Mouse (Mus musculus) cerebellum, adult 8-10 months (tissue): Measurements from ENCODE around the gene AC161166.1.
A peak's percentile ranks its signal among the peaks of the same experiment; 100 is the strongest.

Experiments used
- DNase-seq: peaks from one replicate; pipeline ENCODE4 v3.0.0; 2022

The AC161166.1 gene

GRCm38 (mm10) chr7:24512355-24512754, at the start of gene AC161166.1:
Gene AC161166.1, minus strand, starts transcription at chr7:24512455.
- DNase-seq: no peak

- no peak for DNase-seq
These were observed 49.2 kb upstream of the AC161166.1 start for GRCm38 (mm10) chr7:24561450-24561849.

DNA sequence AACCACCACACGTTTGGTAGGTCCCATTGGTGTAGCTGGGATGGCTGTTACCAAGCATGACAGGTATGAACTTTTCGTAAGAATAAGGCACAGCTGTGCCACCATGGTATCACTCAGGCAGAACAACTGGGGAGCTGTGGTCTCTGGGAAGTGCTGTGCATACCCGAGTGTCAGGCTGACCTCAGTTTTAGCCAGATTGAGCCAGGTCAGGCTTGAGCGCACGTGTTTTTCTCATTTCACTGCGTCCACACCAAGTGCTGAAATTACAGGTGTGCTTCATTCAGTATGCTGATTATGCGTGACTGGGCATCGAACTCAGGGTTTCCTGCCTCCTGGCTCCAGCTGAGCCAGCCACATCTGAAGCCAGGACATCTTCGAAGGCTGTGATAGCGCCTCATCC, 43.5 kb upstream of the AC161166.1 start:
- DNase-seq: no peak

- no peak for DNase-seq
These were observed 39.9 kb upstream of the AC161166.1 start for GRCm38 (mm10) chr7:24551985-24552759.

- DNase-seq: no peak
These were observed 35.3 kb upstream of the AC161166.1 start for GRCm38 (mm10) chr7:24547534-24548036.

DNA sequence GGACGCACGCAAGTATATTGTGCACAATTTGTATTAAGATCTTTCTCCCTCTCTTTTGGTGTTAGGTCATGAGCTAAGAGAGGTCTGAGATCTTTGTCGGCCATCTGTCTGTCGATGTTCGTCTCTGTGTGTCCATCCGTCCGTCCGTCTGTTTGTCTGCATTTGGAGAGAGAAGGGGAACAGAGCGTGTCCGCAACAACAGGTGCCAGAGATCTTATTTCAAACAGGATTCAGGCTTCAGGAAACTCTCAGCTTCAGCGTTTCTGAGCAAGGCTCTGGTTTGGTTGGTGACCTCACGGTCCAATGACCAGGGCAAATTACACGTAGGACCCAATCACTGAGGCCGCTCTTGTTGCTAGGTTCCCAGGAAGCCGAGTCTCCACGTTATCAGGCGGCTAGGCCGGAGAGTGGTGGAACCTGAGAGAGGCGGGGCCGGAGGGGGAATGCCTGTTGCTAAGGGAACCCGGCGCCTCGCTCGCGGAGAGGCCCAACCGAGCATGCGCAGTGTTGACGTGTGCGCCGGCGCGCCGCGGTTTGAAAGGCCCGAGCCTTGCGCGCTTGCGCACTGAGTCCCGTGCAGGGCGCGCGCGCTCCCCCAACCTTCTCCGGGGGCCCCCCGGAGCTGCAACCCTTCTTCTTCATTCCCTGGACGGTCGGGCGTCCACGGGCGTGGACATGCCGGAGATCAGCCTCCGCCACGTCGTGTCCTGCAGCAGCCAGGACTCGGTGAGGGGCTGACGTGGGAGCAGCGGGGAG, 34.6 kb upstream of the AC161166.1 start:
- DNase-seq: peak; percentile 99

DNA sequence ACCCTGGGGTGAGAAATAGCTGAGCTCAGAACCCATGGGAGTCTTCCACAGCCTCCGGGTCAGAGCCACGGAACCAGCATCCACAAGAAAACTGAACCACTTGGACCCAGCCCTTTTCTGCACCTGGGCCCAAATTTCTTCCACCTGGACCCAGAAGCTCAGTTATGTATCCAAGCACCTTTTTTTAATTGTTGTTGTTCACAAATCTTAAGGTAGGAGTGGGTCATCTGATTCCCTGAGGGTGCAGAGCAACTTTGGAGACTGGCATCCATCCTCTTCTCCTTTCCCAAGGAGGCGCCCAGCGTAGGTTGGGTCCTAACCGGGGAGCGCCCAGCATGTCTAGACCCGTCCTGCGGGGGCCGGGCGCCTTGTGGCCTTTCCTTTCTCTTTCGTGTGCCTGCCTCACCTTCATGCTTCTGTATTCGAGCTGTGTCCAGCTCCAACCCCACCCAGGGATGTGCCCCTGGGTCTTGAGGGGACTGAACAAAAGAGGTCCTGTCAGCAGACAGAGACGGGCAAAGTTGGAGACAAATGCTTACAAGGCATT, 33.9 kb upstream of the AC161166.1 start, which contains the start of the genes Pinlyp and Xrcc1:
Gene Pinlyp (minus strand): TSS at position 51 of the 547 bp plus-strand sequence.
Gene Xrcc1 (plus strand): TSS at position 222 of the 547 bp plus-strand sequence.
- DNase-seq: no peak

DNA sequence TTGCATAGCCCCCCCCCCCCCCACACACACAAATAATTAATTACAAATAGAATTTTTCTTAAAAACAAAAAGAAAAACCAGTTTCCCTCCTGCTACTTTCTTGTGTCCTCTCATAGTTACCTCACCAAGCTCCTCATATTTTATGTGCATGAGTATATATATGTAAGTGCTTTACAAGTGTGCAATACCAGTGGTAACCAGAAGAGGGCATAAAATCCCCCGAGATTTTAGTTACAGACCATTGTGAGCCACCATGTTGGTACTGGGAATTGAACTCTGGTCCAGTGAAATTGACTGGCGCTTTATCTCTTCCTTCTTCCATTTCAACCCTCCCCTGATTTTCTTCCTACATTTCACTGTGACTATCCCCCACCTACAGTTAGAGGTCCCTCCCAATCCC, 32.3 kb upstream of the AC161166.1 start:
- DNase-seq: no peak

- no peak for DNase-seq
These were observed 27.4 kb upstream of the AC161166.1 start for GRCm38 (mm10) chr7:24539686-24540085.

DNA sequence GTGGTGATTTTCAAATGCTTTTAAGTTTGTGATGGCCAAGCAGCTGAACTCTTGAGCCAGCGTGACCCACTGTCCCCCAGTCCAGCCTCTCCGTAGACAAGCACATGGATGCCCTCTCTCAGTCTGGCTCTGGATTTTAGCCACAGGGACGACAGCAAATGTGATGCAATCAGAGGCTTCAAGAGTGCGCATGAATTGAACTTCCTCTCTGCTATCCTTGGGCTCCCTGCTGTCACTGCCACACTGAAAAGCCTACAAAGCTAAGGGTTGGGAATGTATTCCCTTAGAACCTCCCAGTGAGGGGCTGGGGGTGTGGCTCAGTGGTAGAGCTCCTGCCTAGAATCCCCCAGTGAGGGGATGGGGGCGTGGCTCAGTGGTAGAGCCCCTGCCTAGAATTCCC, 26.4 kb upstream of the AC161166.1 start:
- DNase-seq: no peak

GRCm38 (mm10) chr7:24538154-24538553, 25.9 kb upstream of the AC161166.1 start:
- no peak for DNase-seq

GRCm38 (mm10) chr7:24537591-24537990, 25.3 kb upstream of the AC161166.1 start:
- DNase-seq: peak; percentile 70

DNA sequence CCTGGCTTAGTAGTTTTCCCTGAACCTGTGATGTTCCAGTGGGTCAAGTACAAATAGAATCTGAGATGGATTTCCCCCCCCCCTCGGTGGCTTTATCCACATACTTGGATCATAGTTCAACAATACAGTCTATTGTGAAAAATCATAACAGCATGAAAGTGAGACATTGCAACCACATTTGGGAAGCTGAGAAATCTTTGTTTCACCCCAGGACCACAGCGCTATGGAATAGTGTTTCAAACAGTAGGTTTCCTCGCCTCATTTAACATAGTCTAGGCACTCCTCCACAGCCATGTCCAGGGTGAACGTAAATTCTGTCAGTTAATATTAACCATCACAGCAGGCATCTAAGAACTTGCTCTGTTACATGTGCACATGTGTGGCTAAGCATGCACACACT, 24.8 kb upstream of the AC161166.1 start:
- no peak for DNase-seq

GRCm38 (mm10) chr7:24534301-24534700, 22.0 kb upstream of the AC161166.1 start:
- no peak for DNase-seq

GRCm38 (mm10) chr7:24533806-24534205, 21.6 kb upstream of the AC161166.1 start:
- DNase-seq: no peak

DNA sequence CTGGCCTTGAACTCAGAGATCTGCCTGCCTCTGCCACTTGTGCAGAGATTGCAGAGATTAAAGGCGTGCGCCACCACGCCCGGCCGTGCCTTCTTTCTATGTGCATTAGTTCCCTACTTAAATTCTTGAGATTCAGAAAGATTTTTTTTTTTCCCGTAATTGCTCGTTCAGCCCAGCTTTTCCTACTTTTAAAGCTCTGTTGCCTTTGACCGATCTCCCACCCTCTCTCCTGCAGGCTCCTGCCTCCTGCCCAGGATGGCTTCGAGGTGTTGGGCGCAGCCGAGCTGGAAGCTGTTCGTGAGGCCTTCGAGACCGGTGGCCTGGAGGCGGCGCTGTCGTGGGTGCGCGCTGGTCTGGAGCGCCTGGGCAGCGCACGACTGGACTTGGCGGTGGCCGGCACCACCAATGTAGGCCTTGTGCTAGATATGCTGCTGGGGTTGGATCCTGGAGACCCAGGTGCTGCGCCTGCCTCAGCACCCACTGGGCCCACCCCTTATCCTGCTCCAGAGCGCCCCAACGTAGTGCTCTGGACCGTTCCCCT, 20.8 kb upstream of the AC161166.1 start:
- DNase-seq: no peak

DNA sequence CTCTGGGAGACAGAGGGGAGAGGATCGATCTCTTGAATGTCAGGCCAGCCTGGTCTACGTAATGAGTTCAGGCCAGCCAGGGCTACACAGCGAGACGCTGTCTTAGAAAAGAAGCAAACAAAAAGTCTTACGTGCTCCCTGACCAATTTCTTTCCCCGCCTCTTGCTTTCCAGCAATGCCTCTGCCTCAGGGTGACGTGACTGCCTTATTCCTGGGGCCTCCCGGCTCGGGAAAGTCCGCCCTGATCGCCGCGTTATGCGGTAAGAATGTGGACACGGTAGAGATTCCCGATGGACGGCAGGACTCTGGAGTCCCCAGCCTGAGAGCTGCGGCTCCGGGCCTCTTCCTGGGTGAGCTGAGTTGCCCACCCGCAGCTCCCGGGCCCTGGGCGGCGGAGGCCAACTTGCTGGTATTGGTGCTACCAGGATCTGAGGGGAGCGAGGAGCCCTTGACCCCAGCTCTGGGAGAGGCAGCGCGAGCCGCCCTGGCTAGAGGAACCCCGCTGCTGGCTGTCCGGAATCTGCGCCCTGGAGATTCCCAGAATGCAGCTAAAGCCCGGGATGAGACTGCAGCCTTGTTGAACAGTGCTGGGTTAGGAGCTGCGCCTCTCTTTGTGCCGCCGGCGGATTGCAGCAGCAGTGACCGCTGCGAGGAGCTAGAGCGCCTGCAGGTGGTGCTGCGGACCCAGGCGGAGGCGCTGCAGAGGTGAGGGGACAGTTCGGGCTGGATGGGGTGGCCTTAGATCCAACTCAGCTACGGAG, 19.1 kb upstream of the AC161166.1 start:
- peak; percentile 76 for DNase-seq

DNA sequence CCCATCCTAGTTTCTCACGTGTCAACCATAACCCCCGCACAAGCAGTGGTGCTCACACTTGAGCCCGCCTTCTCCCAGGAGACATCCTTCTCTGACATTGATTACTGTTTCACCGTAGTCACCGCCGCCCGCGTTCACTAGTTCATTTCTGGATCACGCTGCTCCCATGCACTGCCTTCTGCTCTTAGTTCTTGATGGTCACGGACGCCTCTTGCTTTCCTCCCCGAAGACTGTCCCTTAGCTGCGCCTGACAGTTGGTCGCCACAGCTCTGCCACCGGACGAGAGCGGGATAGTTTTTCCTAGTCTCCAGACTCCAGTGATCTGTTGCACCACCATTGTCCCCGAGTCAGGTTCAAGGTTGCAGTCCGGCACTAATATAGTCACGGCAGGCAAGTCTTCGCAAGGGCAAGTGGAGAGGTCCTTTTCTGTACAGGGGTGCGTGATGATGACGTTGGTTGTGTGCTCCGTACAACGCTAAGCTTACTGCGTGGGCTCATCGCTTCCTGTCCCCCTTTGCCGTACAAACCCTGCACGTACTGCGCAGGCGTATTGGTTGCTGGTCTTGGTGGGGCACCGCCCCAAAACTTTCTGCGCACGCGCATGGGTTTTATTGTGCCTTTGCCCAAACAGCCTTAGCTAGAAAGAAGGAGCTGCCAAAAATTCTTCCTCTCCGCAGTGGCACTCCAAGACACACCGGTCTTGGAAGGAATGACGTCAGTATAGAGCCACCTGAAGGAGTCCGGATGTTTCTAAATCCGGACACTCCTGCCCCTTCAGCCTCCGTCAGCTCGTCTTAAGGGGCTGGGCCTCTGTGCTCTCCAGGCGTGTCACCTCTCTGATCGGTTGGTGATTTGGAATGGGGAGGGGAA, 18.0 kb upstream of the AC161166.1 start, which contains the start of gene Irgq:
Gene Irgq (plus strand): TSS at position 628 of the 870 bp plus-strand sequence.
- peak; percentile 99 for DNase-seq

- DNase-seq: no peak
These were observed 17.3 kb upstream of the AC161166.1 start for GRCm38 (mm10) chr7:24529580-24529979.

DNA sequence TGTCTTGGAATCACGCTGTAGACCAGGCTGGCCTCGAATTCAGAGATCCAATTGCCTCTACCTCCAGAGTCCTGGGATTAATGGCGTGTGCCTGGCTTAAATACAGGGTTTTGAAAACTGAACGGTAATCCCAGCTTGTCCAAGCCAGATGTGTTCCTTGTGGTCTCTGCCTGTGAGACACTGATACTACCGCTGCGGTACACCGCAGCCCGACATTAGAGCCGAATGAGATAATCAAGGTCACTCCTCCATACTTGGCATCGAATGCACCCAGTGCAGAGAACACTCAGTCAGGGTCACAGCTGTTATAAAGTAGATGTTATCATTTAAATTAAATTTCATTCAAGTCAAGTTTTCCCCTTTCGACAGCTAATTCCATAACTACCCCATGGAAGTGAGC, 16.6 kb upstream of the AC161166.1 start:
- DNase-seq: no peak

GRCm38 (mm10) chr7:24525686-24526420, 13.6 kb upstream of the AC161166.1 start:
- peak; percentile 75 for DNase-seq
